Mouse (Mus musculus) spleen, postnatal 10 days (tissue): ENCODE results near the gene Arl6ip6.
A peak's percentile ranks its signal among the peaks of the same experiment; 100 is the strongest.

Source experiments
- DNase-seq, 2 experiments: peaks; one replicate each; pipeline ENCODE4 v3.0.0; 2021 to 2022; ENCODE audit warnings: low spot score in 2 of 2

Gene Arl6ip6

DNA sequence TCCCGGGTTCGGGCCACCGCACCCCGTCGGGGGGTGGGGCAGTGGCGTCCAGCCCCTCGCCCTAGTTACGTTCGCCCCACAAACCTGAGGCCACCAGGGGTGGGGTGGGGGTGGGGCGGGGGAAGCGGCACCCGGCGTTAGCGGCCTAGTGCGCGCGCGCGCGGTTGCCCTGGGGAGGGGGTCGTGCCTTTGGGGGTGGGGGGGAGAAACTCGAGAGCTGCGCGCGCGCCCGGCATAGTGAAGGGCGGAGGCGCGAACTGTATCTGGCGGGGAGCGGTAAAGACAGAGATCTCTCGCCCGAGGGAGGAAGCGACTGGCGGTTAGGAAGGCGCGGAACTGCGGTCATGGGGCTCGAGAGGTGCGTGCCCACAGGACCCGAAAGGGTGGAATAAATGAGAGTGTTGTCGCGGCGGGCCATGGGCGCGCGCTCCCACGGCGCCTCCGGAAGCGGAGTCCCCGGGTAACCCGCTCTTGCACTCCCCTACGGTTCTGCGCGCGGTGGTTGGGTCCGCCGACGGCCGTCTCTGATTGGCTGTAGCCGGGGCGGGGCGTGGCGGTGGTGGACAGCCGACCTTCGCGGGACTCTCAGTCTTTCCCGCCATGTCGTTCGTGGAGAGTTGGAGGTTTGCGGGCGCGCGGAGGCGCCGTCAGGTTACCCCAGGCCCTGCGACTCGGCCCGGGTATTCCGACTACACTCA, at the start of gene Arl6ip6:
Gene Arl6ip6 (plus strand): TSS at position 204 of the 698 bp plus-strand sequence.
- peak; percentile 99 for DNase-seq

DNA sequence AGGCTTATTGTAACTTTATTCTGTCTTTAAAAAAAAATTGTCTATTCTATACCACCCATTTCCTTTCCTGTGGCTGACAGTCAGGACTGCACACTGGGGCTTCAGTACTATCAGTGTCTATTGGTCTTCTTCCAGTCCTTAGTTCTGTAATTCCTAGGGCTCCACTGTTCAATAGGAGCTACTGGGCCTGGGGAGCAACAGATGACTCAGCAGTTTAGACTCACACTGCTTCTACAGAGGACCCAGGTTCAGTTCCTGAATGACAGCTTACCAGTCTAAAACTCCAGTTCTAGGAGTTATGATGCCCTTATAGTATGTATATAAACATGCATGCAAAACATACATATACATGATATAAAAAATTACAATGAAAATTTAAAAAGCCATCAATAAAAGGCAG, 44.7 kb upstream of the Arl6ip6 start:
- no peak for DNase-seq

DNA sequence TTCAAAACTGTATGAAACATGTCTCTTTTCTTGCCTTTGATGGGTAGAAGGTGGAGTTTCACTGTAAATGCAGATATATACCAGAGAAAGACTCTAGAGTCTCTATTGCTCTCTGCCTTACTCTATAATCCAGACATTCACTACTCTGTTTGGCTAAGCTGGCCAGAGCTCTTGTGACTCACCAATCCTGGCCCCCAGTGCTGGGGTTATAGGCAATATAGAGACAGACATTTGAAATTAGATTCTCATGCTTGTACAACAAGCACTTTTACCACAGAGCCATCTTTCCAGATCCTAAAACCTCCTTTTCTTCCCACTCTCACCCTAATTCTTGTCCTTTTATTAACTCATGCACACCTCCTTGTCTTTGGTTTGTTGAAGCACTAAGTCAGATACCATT, 17.6 kb upstream of the Arl6ip6 start:
- DNase-seq: no peak

DNA sequence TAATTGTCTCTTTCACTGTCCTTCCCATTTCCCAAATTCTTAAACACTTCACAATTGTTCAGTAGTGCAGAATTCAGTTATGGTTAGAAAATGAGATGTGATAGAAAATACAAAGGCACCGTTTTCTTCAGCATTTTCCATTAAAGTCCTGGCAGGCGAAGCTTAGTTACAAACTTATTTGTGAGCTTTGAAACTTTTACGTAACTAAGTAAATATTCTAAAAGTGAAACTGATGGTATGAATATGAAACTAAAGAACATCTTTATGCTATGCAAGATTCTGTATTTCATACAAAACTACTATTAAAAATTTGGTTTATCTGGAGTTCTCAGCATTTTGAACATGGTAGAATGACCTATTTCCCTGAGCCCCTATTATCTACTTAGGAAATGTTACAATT, 12.6 kb upstream of the Arl6ip6 start:
- no peak for DNase-seq

DNA sequence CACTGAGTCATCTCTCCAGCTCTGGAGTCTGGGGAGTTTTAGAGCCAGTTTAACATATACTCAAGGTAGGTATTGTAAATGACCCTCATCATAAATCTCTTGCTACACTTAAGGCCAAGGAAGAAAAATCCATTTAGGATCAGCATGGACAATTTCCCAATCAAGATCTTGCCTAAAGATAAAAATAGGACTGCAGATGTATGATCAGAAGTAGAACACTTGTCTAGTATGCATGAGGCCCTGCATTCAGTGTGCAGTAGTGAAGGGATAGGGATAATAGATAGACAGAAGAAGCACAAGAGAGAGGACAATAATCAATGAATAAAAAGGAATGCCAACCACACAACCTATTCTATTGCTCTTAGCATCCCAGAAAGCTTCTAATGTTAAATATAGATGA, 11.7 kb upstream of the Arl6ip6 start:
- no peak for DNase-seq

DNA sequence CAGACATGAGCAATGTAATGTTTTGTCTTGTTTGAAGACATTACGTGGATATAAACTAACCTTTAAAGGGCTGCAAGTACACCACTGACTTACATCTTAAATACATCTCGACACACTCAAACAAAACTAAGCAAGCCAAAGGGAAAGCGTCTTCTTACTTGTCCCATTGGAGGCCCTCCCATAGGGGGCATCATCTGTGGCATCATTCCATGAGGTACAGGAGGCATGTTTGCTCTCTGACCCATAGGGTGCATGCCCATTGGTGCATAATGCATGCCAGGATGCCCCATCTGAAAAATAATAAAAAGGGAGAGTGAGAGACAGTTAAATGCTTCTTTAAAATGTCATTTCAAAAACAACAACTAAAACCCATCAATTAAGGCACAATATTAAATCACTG, 1.7 kb upstream of the Arl6ip6 start:
- DNase-seq: peak in 1 of 2 experiments; percentile 29

DNA sequence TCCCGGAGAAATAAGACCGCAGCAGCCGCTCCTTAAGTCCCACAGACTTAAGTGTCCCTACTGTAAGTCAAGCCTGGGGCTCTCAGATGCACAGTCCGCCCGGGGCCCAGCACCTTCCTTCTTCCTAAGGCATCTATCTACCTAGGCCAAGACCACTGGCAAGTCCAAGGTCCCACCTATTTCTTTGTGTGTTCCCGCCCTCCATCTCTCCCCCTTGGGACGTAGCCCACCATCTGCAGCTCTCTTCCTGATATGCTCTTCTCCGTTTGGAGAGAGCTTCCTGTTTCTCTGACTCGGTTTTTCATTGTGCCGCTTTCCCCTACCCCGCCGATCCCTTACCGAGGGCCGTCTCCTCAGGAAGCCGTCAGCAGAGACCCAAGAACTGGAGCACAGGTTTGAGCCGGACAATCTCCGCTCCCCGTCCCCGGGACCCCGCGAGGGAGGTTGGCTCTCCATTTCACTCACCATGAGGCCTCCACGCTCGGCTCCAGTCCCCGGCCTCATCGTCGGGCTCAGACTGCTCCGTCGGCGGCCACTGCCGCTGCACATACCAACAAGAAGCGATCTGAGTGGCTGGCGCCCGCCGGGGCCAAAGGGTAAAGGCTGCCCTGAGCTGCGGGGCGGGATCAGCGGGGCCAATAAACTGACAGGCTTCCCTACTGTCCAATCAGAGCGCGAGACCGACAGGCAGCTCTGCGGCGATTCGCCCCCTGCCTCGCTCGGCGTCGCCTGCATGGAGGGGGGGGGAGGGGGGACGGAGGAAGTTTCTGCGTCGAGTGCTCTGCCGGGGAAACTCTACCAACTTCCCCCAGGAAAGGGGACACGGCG, 628 bp upstream of the Arl6ip6 start, which contains the start of gene Prpf40a:
Gene Prpf40a (minus strand): TSS at position 601 of the 828 bp plus-strand sequence.
- DNase-seq: peak; percentile 97 to 99

DNA sequence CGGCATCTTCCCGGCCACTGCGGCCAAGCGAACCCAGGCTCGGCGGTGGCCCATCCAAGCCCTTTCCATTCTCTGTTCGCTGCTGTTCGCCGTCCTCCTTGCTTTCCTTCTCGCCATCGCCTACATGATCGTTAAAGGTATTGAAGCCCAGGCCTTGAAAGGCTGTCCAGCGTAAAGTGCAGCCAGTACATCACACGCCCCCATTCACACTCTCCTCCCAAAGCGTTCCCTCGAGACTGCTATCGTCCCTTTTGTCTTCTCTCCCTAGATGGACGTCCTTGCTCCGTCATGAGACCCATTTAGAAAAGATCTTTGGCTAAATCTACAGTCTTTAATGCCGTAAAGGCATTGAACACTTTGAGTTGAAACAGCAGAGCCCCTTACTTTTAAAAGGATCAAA, 860 bp downstream of the Arl6ip6 start:
- no peak for DNase-seq

DNA sequence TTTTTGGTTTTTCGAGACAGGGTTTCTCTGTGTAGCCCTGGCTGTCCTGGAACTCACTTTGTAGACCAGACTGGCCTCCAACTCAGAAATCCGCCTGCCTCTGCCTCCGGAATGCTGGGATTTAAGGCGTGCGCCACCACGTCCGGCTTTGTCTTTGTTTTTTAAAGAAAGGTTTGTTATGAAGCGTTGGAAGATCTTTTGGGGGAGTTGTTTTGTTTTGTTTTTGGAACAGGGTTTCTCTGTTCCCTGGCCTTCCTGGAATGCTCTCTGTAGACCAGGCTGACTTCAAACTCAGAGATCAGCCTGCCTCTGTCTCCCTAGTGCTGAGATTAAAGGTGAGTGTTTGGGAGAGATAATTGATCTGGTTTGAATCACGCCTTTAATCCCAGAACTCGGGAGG, 4.9 kb downstream of the Arl6ip6 start:
- no peak for DNase-seq

DNA sequence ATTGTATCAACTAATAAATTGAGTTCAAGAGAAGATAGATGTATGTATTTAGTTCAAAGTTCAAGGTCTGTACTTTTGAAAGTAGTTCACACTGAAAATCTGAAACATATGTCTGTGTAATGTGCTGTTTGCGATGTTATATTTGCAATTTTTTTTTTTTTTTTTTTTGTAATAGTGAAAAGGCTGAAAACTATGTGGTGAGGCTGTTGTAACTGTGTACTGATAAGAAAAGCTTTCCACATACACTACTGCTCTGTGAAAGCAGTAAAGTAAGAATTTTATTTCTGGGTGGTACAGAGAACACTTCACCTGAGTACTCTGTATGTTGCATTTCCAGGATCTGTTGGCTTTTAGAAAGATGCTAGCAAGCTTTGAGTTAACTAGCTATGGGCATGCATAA, 7.7 kb downstream of the Arl6ip6 start:
- no peak for DNase-seq

DNA sequence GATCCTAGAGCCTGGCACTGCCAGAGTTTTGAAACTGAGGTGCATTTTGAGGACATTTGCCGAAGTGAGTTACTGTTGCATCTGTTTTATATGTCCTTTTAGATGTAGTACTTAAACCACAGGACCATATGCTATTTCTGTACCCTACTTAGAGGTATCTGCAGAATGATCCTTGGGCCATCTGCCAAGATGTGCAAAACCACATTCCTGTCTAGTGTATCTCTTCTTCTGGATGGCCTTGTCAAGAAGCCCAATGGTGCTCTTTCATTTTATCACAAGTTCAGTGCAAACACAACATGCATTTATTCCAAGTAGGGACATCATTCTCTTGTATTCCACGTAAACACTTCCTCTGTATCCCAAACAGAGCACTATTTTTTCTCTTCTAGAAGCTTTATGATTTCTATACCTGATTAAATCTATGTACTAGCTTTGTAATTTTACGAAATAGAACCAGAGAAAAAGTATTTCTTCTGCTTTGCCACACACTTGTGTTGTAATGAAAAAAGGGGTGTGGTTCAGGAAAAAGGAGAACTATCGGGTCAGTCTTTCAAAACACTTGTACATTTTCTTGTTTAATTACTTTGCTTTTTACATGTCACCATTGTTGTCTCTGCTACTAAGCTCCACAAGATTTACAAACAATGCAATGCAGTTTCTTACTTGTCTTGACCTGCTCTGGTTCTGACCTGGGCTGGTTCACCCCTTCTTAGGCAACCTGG, 8.8 kb downstream of the Arl6ip6 start:
- DNase-seq: no peak

DNA sequence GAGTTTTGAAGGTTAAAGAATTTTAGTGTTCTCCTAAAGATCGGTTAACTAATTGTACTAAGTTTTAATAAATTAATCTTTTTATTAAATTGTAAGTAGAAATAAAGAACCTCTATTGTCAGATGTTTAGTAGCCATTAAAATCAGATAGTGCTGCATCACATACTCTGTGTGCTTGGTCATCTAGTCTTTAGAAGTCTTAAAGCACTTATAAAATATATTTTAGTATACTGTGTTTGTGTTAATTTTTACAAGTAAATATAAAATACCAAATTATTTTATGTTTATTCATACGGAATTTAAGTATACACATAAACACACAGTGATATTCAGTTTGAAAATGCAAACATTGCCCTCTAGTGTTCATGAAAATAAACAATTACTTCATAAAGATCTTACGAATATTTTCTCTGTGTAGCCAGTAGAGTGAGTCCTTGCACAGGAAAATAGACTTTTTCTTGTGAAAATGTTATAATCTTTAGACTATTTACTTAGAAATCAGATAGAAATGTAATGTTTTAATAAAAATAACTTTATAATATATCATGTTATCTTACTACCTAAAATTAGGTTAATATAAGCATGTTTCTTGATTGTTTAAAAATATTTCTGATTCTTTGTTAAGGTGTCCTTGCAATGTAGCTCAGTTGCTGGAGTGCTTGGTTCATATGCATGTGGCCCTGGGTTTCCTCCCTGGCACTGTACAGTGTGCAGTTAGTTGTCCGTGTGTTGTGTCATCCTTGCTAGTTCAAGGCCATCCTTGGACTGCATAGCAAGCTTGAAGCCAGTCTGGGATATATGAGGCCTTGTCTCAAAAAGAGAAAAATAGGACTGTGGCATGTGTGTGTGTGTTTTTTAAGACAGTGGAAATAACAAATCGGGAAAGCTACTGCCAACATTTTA, 13.1 kb downstream of the Arl6ip6 start:
- no peak for DNase-seq

DNA sequence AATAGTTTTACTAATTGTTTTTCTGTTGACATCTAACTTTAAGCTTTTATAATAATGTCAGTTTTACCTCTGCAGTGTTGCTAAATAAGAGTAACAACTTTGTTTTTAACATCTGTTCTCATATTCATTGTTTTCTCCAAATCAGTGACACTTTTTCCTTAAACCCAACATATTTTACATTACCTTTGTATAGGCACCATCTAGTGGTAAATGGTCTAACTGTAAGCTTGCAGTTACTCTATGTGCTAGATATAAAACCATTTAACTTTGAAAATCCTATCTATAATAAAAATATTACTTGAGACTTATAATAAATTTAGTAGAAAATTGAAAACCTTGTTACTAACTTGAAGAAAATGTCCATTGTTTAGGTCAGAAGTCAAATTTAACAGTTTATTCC, 15.2 kb downstream of the Arl6ip6 start:
- no peak for DNase-seq

DNA sequence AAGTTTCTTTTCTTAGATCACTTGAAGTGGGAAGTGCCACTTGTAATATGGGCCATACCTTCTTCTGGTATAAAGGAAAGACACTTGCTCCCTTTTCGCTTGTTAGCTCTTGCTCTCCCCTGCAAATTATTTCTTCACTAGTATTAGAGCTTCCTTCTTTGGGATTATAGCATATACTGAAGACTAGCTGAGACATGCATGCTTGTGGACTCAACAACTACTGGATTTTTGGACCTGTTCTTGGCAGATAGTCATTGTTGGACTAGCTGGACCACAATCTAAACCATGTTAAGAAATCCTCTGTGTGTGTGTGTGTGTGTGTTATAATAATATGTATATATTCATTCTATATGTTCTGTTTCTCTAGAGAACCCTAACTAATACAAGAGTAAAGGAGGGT, 22.0 kb downstream of the Arl6ip6 start:
- no peak for DNase-seq

DNA sequence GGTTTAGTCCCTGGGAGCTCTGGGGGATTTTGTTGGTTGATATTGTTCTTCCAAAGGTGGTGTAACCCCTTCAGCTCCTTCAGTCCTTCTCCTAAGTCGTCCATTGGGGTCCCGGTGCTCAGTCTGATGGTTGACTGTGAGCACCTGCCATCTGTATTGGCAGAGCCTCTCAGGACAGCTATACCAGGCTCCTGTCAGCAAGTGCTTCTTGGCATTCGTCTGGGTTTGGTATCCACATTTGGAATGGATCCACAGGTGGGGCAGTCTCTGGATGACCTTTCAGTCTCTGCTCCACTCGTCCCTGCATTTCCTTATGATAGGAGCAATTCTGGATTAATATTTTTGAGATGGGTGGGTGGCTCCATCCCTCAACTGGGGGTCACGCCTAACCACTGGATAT, 30.7 kb downstream of the Arl6ip6 start:
- DNase-seq: no peak

DNA sequence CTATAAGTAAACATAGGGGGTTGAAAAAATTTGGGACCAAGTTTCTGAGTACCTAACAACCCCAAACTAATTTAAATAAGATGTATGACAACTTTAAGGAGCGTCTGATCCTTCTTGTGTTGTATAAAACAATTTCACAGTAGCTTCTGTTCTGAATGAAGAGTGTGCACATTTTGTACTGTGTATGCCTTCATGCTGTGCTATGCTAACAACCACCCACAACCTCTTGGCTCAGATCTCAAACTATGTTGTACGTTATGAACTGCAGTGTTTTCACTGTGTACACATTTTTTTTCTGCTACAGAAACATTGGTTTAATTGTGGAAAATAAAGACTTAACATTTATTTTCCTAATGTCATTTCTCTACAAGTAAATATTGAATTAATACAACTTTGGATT, 65.5 kb downstream of the Arl6ip6 start:
- DNase-seq: no peak
